Mouse (Mus musculus): ENCODE measurements around the gene Snapc4. TPM values are rescaled to one million over a fixed set of nuclear protein-coding genes. Genes with fewer than 3 reads are reported as not detected.

Snapc4 gene
- polyA plus RNA-seq, 1 experiment = 59.2 TPM

- WGBS = 67% methylated on average over 4 of the region's 4 CpGs
- peak overlapping the region; percentile 30 for H3K4me3 ChIP-seq (replicated peaks; ENCODE audit: insufficient read depth, low read depth, low read length)
- peak overlapping the region; percentile 83 for H3K27ac ChIP-seq (ENCODE audit: insufficient read depth, low read length)
- H3K27me3 ChIP-seq (ENCODE audit: control insufficient read depth, insufficient read depth, low read length) = no peaks in the 10 kb centered on the region
- H3K4me1 ChIP-seq (ENCODE audit: control insufficient read depth, insufficient read depth, low read length) = peaks cover 11% of the 10 kb centered on the region
- TF ChIP-seq POLR2A (IDR thresholded peaks at IDR 0.05; ENCODE audit: borderline replicate concordance, insufficient read depth, low read length) (no peak), CTCF (IDR thresholded peaks at IDR 0.05; ENCODE audit: borderline replicate concordance, insufficient read depth, low read depth, low read length) (no peak)
- peak in 1 of 2 experiments; percentile 51 for DNase-seq
Measured at GRCm38 (mm10) chr2:26330056-26330468, 50.4 kb downstream of the Snapc4 start.

DNA sequence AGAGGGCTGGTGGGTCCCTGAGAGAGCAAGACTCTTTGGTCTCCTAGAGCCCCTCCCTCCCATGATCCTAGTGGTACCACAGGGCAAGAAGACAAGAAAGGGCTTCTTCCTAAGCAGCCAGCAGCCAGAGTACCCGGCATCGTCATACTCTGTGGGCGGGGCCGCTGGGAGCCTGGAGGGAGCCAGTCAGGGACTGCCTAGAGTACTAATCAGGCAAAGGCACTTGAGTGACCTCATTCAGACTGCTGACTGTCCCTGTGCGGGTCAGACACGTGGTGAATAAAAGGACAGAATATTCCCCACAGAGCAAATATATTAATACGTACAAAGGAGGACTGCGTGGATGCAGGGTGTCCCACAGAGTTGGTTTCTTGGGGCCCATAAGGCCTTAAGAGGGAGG lies 51.1 kb downstream of the Snapc4 start:
- WGBS = 35% methylated on average over 8 of the region's 8 CpGs
- DNase-seq = peak in 1 of 2 experiments; percentile 68
- H3K4me3 ChIP-seq (replicated peaks; ENCODE audit: insufficient read depth, low read depth, low read length) = no peak overlapping the region
- peak overlapping the region; percentile 83 for H3K27ac ChIP-seq (ENCODE audit: insufficient read depth, low read length)
- TF ChIP-seq CTCF (IDR thresholded peaks at IDR 0.05; ENCODE audit: borderline replicate concordance, insufficient read depth, low read depth, low read length) (no peak), POLR2A (IDR thresholded peaks at IDR 0.05; ENCODE audit: borderline replicate concordance, insufficient read depth, low read length) (no peak)
- H3K4me1 ChIP-seq (ENCODE audit: control insufficient read depth, insufficient read depth, low read length) = peaks cover 16% of the 10 kb centered on the region
- no peaks in the 10 kb centered on the region for H3K27me3 ChIP-seq (ENCODE audit: control insufficient read depth, insufficient read depth, low read length)

DNA sequence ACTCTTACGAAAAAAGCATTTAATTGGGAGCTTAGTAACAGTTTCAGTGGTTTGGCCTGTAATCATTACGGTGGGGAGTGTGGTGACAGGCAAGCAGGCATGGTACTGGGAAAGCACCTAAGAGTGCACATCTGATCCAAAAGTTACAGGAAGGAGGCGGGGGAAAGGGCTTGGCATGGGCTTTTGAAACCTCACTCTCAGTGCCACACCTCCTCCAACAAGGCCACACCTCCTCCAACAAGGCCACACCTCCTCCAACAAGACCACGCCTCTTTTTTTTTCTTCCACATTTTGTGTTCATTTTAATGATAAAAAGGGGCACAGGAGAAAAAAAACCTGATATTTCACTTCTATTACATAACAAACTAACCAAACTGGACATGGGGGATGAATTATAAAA lies 52.6 kb downstream of the Snapc4 start:
- no peaks in the 10 kb centered on the region for H3K27me3 ChIP-seq (ENCODE audit: control insufficient read depth, insufficient read depth, low read length)
- TF ChIP-seq POLR2A (IDR thresholded peaks at IDR 0.05; ENCODE audit: borderline replicate concordance, insufficient read depth, low read length) (no peak), CTCF (IDR thresholded peaks at IDR 0.05; ENCODE audit: borderline replicate concordance, insufficient read depth, low read depth, low read length) (no peak)
- peaks cover 22% of the 10 kb centered on the region for H3K4me1 ChIP-seq (ENCODE audit: control insufficient read depth, insufficient read depth, low read length)
- no peak overlapping the region for H3K27ac ChIP-seq (ENCODE audit: insufficient read depth, low read length)
- DNase-seq = no peak
- 91% methylated on average over 4 of the region's 4 CpGs for WGBS
- no peak overlapping the region for H3K4me3 ChIP-seq (replicated peaks; ENCODE audit: insufficient read depth, low read depth, low read length)

DNA sequence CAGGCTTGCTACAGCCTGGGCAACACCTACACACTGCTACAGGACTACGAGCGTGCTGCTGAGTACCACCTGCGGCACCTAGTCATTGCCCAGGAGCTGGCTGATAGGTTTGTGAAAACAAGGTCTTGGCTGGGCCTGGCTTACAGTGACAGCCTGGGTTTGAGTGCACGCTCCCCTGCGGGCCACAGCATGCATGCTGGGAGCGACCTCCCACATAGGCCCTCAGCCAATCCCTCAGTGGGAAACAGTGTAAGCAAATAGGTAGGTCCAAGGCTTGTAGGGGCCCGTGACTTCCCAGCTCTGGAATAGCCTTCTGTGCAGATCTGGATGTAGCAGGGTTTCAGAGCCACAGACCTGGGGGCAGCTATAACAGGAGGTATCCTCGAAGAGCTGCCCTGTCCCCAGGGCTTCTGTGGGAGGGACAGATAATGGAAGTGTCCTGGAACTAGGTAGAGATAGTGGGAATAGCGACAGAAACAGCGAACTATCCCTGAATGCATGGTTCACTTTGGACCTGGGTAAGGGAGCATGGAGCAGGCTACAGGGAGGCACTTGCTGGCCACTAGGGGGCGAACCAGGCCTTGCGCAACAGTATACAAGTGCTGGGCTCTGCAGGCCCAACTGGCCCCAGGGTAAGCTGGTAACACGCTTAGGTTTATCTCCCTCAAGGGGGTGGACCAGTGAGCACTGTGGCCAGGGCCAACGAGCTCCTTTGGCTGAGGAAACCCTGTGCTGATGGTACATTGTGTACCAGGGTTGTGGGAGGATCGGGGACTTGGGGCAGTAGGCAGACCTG lies 54.9 kb downstream of the Snapc4 start:
- peak; percentile 62 to 66 for DNase-seq
- TF ChIP-seq POLR2A (IDR thresholded peaks at IDR 0.05; ENCODE audit: borderline replicate concordance, insufficient read depth, low read length) (no peak), CTCF (IDR thresholded peaks at IDR 0.05; ENCODE audit: borderline replicate concordance, insufficient read depth, low read depth, low read length) (peak; percentile 91)
- Histone ChIP-seq H3K4me3 (replicated peaks; ENCODE audit: insufficient read depth, low read depth, low read length) (no peak overlapping the region), H3K4me1 (ENCODE audit: control insufficient read depth, insufficient read depth, low read length) (peaks cover 37% of the 10 kb centered on the region), H3K27ac (ENCODE audit: insufficient read depth, low read length) (no peak overlapping the region), H3K27me3 (ENCODE audit: control insufficient read depth, insufficient read depth, low read length) (no peaks in the 10 kb centered on the region)
- 29% methylated on average over 15 of the region's 15 CpGs for WGBS

DNA sequence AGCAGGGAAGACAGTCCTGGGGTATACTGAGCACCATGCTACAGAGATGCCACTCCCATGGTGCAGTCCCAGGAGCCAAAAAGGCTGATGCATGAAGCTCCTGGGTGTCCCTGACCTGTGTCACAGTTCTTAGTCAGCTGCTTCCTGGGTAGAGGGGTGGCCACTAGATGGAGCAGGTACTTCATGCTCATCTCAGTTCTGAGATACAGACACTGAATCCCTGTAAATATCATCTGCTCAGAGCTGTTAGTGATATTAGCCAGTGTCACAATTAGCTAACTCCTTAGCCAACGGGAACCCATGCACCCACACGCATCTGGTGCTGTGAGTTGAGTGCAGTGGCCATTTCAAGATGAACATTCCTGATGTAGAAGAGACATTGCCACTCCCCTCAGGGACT lies 55.5 kb downstream of the Snapc4 start:
- 53% methylated on average over 2 of the region's 2 CpGs for WGBS

GRCm38 (mm10) chr2:26323589-26324325 lies 56.7 kb downstream of the Snapc4 start:
- no peak overlapping the region for H3K4me3 ChIP-seq (replicated peaks; ENCODE audit: insufficient read depth, low read depth, low read length)
- no peak overlapping the region for H3K27ac ChIP-seq (ENCODE audit: insufficient read depth, low read length)
- no peak for DNase-seq
- 79% methylated on average over 13 of the region's 13 CpGs for WGBS
- TF ChIP-seq CTCF (IDR thresholded peaks at IDR 0.05; ENCODE audit: borderline replicate concordance, insufficient read depth, low read depth, low read length) = no peak
- TF ChIP-seq POLR2A (IDR thresholded peaks at IDR 0.05; ENCODE audit: borderline replicate concordance, insufficient read depth, low read length) = no peak
- H3K4me1 ChIP-seq (ENCODE audit: control insufficient read depth, insufficient read depth, low read length) = peaks cover 54% of the 10 kb centered on the region
- H3K27me3 ChIP-seq (ENCODE audit: control insufficient read depth, insufficient read depth, low read length) = no peaks in the 10 kb centered on the region

More for the DNA sequence above, 55.5 kb downstream of the Snapc4 start:
- TF ChIP-seq CTCF (IDR thresholded peaks at IDR 0.05; ENCODE audit: borderline replicate concordance, insufficient read depth, low read depth, low read length) = peak; percentile 58; the same call in 1 of the 2 replicates
- TF ChIP-seq POLR2A (IDR thresholded peaks at IDR 0.05; ENCODE audit: borderline replicate concordance, insufficient read depth, low read length) = no peak
- DNase-seq = peak; percentile 56
- H3K27me3 ChIP-seq (ENCODE audit: control insufficient read depth, insufficient read depth, low read length) = no peaks in the 10 kb centered on the region
- H3K4me3 ChIP-seq (replicated peaks; ENCODE audit: insufficient read depth, low read depth, low read length) = no peak overlapping the region
- H3K27ac ChIP-seq (ENCODE audit: insufficient read depth, low read length) = no peak overlapping the region
- H3K4me1 ChIP-seq (ENCODE audit: control insufficient read depth, insufficient read depth, low read length) = peaks cover 43% of the 10 kb centered on the region

- WGBS = 16% methylated on average over 14 of the region's 14 CpGs
- H3K4me3 ChIP-seq (replicated peaks; ENCODE audit: insufficient read depth, low read depth, low read length) = peak overlapping the region; percentile 17
- H3K27me3 ChIP-seq (ENCODE audit: control insufficient read depth, insufficient read depth, low read length) = no peaks in the 10 kb centered on the region
- H3K27ac ChIP-seq (ENCODE audit: insufficient read depth, low read length) = peak overlapping the region; percentile 25; the same call in 1 of the 2 replicates
- no peak for TF ChIP-seq CTCF (IDR thresholded peaks at IDR 0.05; ENCODE audit: borderline replicate concordance, insufficient read depth, low read depth, low read length)
- TF ChIP-seq POLR2A (IDR thresholded peaks at IDR 0.05; ENCODE audit: borderline replicate concordance, insufficient read depth, low read length) = no peak
- DNase-seq = peak; percentile 61 to 76
- peaks cover 69% of the 10 kb centered on the region for H3K4me1 ChIP-seq (ENCODE audit: control insufficient read depth, insufficient read depth, low read length)
Measured at GRCm38 (mm10) chr2:26320245-26321185, 59.9 kb downstream of the Snapc4 start.
